Mouse (Mus musculus): ENCODE results near the gene Pknox2. TPM values are rescaled to one million over a fixed set of nuclear protein-coding genes. Genes with fewer than 3 reads are reported as not detected.

Pknox2 gene
- polyA plus RNA-seq, 1 experiment from 2014 or later, result 13.2 TPM

Other genes with a start within 250 kb of the Pknox2 start
- 14.1 and 15.7 TPM in 2 replicates for gene Tmem218, start 60.8 kb upstream of the Pknox2 start, polyA plus RNA-seq (2014; fragmentation: Nextera tagmentation; extraction: Ambion mirVana)
- gene Slc37a2, start 108.3 kb upstream of the Pknox2 start, polyA plus RNA-seq (2014; fragmentation: Nextera tagmentation; extraction: Ambion mirVana), result 1.5 and 2.9 TPM in 2 replicates
- 5.5 and 8.0 TPM in 2 replicates for gene Ccdc15, start 201.0 kb upstream of the Pknox2 start, polyA plus RNA-seq (2014; fragmentation: Nextera tagmentation; extraction: Ambion mirVana)
- gene Hepacam, start 219.9 kb upstream of the Pknox2 start, polyA plus RNA-seq (2014; fragmentation: Nextera tagmentation; extraction: Ambion mirVana), result not detected in 2 replicates